Mouse (Mus musculus): Measurements from ENCODE around the gene Cpeb3. TPM values are rescaled to one million over a fixed set of nuclear protein-coding genes. Genes with fewer than 3 reads are reported as not detected.
"Not testable (repeated sequence)": the region's sequence is repeated elsewhere in the genome, so short reads cannot be mapped to it uniquely, and the experiment has no call there.

The Cpeb3 gene
- total and polyA plus RNA-seq, 2 experiments from 2014 or later, result 10.3 to 23.7 TPM

DNA sequence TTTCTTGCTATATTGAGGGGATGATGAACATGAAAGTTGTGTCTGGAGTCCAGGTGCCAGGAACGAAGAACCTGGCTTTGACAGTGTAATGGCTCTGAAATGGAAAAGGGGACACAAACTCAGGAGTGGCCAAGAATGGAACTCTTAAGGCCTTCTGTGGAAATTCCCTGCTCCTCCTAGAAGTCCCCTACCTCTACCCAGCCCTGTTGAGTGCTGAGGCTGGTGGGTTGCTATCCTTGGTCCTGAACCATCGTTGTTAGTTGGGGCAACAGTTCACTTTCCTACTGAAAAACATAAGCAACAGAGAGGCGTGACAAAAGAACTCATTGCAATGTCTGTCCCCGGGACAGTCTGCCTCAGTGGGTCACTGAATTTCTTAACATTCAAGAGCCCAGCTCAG lies 30.7 kb upstream of the Cpeb3 start:
- WGBS, result 29% methylated on average over 4 of the region's 4 CpGs
- Histone ChIP-seq H3K9me3 (ENCODE audit: low read length) (no peaks in the 10 kb centered on the region), H3K36me3 (ENCODE audit: insufficient read depth, low read length) (no peaks in the 10 kb centered on the region), H3K27me3 (ENCODE audit: insufficient read depth, low read length) (no peaks in the 10 kb centered on the region), H3K9ac (replicated peaks; ENCODE audit: low read length) (no peak overlapping the region), H3K4me2 (ENCODE audit: low read depth, low read length) (no peak overlapping the region), H3K4me1 (ENCODE audit: insufficient read depth, low read length) (no peaks in the 10 kb centered on the region), H3K4me3 (ENCODE audit: low read length) (no peak overlapping the region), H3K27ac (no peak overlapping the region)
- TF ChIP-seq CTCF (IDR thresholded peaks at IDR 0.05; ENCODE audit: low read depth), result no peak
- DNase-seq (ENCODE audit: low spot score), result no peak
- no peak for ATAC-seq

DNA sequence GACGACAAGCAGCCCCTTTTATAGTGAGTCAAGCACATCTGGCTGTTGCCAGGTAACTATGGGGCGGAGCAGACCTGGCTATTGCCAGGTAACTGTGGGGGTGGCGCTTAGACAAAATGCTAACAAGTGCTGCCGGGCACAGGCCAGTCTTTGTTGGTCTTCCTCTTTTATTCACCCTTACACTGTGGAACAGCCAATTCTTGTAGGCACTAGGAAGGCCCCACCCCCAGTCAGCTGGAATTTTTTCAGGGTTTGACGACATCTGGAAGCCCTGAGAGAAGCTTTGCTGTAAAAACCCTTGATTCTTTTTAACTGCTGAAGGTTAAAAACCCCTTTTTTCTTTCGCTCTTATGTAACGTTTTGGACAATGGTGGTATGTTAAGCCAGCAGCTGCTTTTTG lies 30.2 kb upstream of the Cpeb3 start:
- WGBS, result 18% methylated on average over 7 of the region's 7 CpGs
- Histone ChIP-seq H3K36me3 (ENCODE audit: insufficient read depth, low read length) (no peaks in the 10 kb centered on the region), H3K9ac (replicated peaks; ENCODE audit: low read length) (no peak overlapping the region), H3K4me3 (ENCODE audit: low read length) (no peak overlapping the region), H3K4me1 (ENCODE audit: insufficient read depth, low read length) (no peaks in the 10 kb centered on the region), H3K9me3 (ENCODE audit: low read length) (no peaks in the 10 kb centered on the region), H3K27ac (no peak overlapping the region), H3K4me2 (ENCODE audit: low read depth, low read length) (no peak overlapping the region), H3K27me3 (ENCODE audit: insufficient read depth, low read length) (no peaks in the 10 kb centered on the region)
- DNase-seq (ENCODE audit: low spot score), result peak; percentile 19
- peak; percentile 56 for ATAC-seq
- no peak for TF ChIP-seq CTCF (IDR thresholded peaks at IDR 0.05; ENCODE audit: low read depth)

DNA sequence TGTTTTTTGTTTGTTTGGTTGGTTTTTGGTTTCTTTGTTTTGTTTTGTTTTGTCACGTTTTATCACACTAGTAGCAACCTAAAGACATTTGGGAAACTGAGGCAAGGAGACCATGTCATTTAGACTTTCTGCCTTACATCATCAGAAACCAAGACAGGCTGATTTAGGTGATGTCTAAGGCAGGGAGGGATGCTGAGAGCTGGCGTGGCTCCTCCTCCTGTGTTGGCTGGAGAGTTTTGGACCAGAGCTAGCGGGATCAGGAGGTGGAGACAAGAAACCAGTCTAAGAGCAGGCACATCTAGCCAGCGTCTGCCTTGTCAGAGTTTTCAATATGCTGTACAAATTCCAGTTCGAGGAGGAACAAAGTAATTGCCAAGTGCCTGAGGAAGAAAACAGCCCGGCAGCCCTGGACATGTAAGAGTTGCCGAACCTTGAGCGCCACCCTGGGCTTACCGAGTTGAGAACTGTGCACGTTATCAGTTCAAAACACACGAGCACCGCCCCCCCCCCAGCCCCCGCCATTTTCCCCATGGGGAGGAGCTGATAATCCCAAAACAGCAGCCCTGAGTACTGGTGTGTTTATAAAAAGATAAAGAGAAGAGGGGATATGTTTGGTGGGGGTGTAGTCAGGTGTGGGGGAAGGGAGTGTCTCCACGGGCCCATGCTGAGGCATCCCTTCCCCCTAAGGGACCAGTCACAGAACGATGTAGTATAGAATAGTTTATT lies 29.5 kb upstream of the Cpeb3 start:
- H3K9ac ChIP-seq (replicated peaks; ENCODE audit: low read length), result no peak overlapping the region
- peak overlapping the region; percentile 38 for H3K4me2 ChIP-seq (ENCODE audit: low read depth, low read length)
- H3K4me3 ChIP-seq (ENCODE audit: low read length), result no peak overlapping the region
- no peaks in the 10 kb centered on the region for H3K27me3 ChIP-seq (ENCODE audit: insufficient read depth, low read length)
- H3K36me3 ChIP-seq (ENCODE audit: insufficient read depth, low read length), result no peaks in the 10 kb centered on the region
- no peaks in the 10 kb centered on the region for H3K9me3 ChIP-seq (ENCODE audit: low read length)
- no peaks in the 10 kb centered on the region for H3K4me1 ChIP-seq (ENCODE audit: insufficient read depth, low read length)
- DNase-seq (ENCODE audit: low spot score) (peak; percentile 10), ATAC-seq (peak; percentile 33)
- H3K27ac ChIP-seq, result no peak overlapping the region
- no peak for TF ChIP-seq CTCF (IDR thresholded peaks at IDR 0.05; ENCODE audit: low read depth)
- WGBS, result 7% methylated on average over 15 of the region's 15 CpGs

DNA sequence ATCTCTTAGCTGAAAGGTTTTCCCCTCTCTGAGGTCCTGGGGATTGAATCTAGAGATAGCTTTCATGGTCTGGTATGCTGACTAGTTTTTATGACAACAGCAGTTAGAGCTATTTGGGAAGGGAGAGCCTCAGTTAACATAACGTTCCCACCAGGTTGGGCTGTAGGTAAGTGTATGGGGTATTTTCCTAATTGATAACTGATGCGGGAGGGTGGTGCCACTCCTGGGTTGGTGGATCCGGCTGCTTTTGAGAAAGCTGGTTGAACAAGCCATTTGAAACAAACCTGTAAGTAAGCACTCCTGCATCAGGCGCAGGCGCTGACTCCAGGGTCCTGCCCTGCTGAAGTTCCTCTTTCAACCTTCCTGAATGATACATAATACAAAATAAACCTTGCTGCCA lies 28.9 kb upstream of the Cpeb3 start:
- Histone ChIP-seq H3K4me3 (ENCODE audit: low read length) (no peak overlapping the region), H3K4me1 (ENCODE audit: insufficient read depth, low read length) (no peaks in the 10 kb centered on the region), H3K4me2 (ENCODE audit: low read depth, low read length) (no peak overlapping the region), H3K36me3 (ENCODE audit: insufficient read depth, low read length) (no peaks in the 10 kb centered on the region), H3K27me3 (ENCODE audit: insufficient read depth, low read length) (no peaks in the 10 kb centered on the region), H3K9ac (replicated peaks; ENCODE audit: low read length) (no peak overlapping the region), H3K9me3 (ENCODE audit: low read length) (no peaks in the 10 kb centered on the region), H3K27ac (no peak overlapping the region)
- DNase-seq (ENCODE audit: low spot score), result no peak
- no peak for TF ChIP-seq CTCF (IDR thresholded peaks at IDR 0.05; ENCODE audit: low read depth)
- 59% methylated on average over 5 of the region's 5 CpGs for WGBS
- no peak for ATAC-seq

DNA sequence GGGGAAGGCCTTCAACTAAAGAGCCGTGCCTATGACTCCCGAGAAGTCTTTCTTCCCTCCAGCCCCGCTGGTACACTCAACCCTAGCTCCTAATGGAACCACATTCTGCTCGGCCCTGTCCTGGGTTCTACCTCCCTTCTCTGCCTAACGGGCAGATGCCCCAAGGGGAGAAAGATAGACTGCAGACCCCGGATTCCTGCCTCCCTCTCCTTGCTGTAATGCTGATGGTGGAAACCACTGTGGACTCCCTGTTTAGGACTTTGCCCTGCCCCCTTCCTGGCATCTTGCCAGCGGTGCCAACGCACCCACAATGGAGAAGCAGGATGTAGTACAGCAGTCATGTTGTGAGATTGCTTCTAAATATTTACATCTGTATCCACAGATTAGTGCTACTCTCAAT lies 27.4 kb upstream of the Cpeb3 start:
- Histone ChIP-seq H3K9me3 (ENCODE audit: low read length) (no peaks in the 10 kb centered on the region), H3K9ac (replicated peaks; ENCODE audit: low read length) (no peak overlapping the region), H3K4me1 (ENCODE audit: insufficient read depth, low read length) (no peaks in the 10 kb centered on the region), H3K36me3 (ENCODE audit: insufficient read depth, low read length) (no peaks in the 10 kb centered on the region), H3K4me3 (ENCODE audit: low read length) (no peak overlapping the region), H3K27me3 (ENCODE audit: insufficient read depth, low read length) (no peaks in the 10 kb centered on the region), H3K27ac (no peak overlapping the region), H3K4me2 (ENCODE audit: low read depth, low read length) (no peak overlapping the region)
- ATAC-seq (no peak), DNase-seq (ENCODE audit: low spot score) (no peak)
- WGBS, result 53% methylated on average over 8 of the region's 8 CpGs
- no peak for TF ChIP-seq CTCF (IDR thresholded peaks at IDR 0.05; ENCODE audit: low read depth)

DNA sequence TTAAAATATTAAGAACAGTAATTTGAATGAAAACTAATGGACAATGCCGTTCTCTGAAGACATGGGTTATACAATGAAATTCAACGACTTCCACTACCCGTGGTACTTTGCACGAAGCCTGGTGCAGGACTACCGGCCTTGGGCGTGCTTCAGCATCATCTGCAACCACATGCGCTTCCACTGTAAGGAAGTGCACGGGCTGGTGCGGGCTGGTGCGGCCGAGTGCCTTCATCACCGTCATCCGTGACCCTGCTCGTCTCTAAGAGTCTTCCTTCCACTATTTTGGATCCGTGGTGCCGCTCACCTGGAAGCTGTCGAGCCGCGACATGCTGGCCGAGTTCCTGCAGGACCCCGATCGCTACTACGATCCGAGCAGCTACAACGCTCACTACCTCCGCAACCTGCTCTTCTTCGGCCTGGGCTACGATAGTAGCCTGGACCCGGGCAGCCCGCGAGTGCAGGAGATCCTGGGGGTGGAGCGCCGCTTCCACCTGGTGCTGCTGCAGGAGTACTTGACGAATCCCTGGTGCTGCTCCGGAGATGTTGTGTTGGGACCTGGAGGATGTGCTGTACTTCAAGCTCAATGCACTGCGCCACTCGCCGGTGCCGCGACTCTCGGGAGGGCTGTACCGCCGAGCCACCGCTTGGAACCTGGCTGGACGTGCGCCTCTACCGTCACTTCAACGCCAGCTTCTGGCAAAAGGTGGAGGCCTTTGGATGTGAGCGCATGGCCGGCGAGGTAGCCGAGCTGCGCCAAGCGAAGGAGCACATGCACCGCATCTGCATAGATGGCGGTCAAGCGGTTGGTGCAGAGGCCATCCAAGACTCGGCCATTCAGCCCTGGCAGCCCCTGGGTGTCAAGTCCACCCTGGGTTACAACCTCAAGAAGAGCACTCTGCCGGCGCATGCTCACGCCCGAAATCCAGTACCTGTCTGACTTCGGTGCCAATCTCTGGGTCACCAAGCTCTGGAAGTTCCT lies 25.4 kb upstream of the Cpeb3 start:
- Histone ChIP-seq H3K9me3 (ENCODE audit: low read length) (no peaks in the 10 kb centered on the region), H3K9ac (replicated peaks; ENCODE audit: low read length) (peak overlapping the region; percentile 35), H3K4me2 (ENCODE audit: low read depth, low read length) (peak overlapping the region; percentile 63), H3K4me3 (ENCODE audit: low read length) (peak overlapping the region; percentile 36), H3K4me1 (ENCODE audit: insufficient read depth, low read length) (no peaks in the 10 kb centered on the region), H3K27ac (peak overlapping the region; percentile 8; the same call in 1 of the 2 replicates), H3K36me3 (ENCODE audit: insufficient read depth, low read length) (no peaks in the 10 kb centered on the region), H3K27me3 (ENCODE audit: insufficient read depth, low read length) (no peaks in the 10 kb centered on the region)
- peak; percentile 56 for DNase-seq (ENCODE audit: low spot score)
- WGBS, result 4% methylated on average over 63 of the region's 63 CpGs
- ATAC-seq, result peak; percentile 63
- TF ChIP-seq CTCF (IDR thresholded peaks at IDR 0.05; ENCODE audit: low read depth), result peak; percentile 43

DNA sequence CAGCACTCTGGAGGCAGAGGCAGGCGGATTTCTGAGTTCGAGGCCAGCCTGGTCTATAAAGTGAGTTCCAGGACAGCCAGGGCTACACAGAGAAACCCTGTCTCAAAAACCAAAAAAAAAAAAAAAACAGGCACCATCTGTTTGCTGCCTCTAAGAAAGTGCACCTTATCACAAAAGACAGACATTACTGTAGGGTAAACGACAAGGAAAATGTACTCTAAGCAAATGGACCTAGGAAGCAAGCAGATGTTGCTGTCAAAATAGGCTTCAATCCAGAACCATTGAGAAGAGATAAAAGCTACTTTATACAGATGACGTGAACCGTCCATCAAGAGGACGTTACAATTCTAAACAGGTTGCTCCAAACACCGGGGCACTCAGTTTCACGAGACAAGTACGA lies 24.2 kb upstream of the Cpeb3 start:
- not testable (repeated sequence) for H3K4me1 ChIP-seq (ENCODE audit: insufficient read depth, low read length); H3K27ac ChIP-seq; H3K36me3 ChIP-seq (ENCODE audit: insufficient read depth, low read length); H3K4me3 ChIP-seq (ENCODE audit: low read length); H3K27me3 ChIP-seq (ENCODE audit: insufficient read depth, low read length); H3K9me3 ChIP-seq (ENCODE audit: low read length); H3K4me2 ChIP-seq (ENCODE audit: low read depth, low read length); ATAC-seq; DNase-seq (ENCODE audit: low spot score); H3K9ac ChIP-seq (replicated peaks; ENCODE audit: low read length)
- WGBS, result 75% methylated on average over 9 of the region's 9 CpGs

Data from hindbrain, postnatal 0 days (tissue).